Mouse (Mus musculus) fibroblast of lung, adult 2 months (primary cell): Measurements from ENCODE around the gene Ncbp1.
"Not testable (repeated sequence)": the region's sequence is repeated elsewhere in the genome, so short reads cannot be mapped to it uniquely, and the experiment has no call there.

Experiments
- DNase-seq: peaks from one replicate; pipeline ENCODE4 v3.0.0-alpha.2; 2011; ENCODE audit warnings: low read depth

Gene Ncbp1

DNA sequence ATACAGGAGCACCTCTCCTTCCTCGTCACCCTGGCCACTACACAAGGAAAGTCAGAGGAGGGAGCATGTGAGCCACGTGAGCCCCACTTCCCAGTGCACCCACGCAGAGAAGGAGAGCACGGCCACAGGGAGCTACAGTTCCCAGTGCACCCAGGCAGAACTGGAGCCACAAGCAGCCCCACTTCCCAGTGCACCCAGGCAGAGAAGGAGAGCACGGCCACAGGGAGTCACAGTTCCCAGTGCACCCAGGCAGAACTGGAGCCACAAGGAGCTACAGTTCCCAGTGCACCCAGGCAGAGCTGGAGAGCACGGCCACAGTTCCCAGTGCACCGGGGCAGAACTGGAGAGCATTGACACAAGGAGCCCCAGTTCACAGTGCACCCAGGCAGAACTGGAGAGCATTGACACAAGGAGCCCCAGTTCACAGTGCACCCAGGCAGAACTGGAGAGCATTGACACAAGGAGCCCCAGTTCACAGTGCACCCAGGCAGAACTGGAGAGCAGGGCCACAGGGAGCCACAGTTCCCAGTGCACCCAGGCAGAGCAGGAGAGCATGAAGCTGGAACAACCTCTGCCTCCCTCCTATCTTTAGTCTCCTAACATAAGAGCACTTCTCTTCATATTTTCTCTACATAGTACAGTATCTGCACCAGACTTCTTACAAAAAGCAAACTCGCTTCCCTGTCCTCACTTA is 9.0 kb upstream of the Ncbp1 start:
- no peak for DNase-seq

DNA sequence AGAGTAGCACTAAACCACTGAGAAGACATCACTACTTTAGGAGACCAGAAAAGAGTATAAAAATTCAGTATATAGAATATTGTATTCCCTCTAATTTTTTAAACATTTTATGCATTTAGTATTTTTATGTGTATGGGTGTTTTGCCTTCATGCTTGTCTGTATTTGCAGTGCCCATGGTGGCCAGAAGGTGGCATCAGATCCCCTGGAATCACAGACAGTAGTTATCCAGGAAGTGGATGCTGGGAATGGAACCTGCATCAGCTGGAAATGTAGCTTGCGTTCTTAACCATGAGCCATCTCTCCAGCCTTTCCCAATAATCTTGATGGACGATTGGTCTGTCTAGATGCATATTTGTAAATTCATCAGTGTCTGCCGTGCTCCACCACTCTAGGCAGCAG is 8.2 kb upstream of the Ncbp1 start:
- peak; percentile 27 for DNase-seq

DNA sequence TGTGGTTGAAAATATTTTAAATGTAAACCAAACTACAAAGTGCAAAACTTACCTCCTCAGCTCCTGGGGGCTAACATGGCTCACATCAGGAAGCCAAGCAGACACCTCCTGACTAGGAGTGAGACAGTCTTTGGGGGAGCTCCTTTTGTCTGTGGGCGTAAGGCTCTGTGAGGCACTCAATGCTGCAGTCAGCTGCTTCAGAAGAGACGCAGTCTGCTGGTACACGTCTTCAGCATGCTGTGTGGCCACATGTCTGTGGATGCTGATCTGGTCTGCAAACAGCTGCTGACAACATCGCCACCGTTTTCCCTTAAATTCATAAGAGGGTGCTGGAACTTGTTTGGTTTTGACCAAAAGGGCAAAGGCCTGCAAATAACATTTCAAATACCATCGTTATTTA is 6.6 kb upstream of the Ncbp1 start:
- DNase-seq = no peak

DNA sequence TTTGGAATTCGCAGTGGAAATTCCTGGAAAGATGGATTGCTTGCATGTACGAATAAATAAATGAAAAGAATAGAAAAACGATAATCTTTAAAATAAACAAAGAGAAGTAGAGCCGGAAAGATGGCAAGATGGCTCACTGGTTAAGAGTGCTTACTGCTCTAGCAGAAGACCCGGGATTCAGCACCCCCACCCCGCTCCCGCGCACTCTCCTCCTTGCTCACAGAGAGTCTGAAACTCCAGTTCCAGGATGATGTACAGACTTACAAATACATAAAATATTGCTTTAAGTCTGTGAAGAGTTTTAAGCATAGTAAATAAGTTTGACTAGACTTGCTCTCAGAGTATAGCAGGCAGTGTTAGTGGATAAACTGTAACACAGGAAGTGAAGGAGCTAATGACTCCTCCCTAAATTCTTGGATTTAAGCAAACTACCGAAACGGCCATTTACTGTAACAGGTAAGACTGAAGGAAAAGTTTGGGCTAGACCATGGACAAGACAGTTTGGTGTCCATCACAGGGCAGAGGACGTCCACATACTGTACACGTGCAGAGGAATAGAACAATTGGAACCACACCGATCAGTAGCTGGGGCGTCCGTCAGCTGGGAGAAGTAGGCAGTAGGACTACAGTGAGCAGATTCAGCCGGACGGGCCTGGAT is 655 bp upstream of the Ncbp1 start:
- DNase-seq = peak; percentile 25

DNA sequence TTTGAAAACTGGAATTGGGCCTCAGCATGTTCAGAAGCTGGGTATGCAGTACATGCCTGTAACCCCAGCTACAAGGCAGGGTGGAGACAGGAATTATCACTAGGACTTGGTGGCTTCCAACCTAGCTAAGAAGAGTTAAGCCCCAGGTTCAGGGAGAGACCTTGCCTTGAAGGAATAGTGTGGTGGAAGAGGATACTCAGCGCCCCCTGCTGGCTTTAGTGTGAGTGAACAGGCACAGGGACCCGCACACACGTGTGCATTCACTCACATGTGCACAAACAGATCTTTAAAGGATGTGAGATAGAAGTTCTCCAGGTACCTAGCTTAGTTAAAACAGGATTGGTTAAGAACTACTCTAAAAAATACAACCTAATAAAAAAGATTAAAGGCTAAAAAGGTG is 5.9 kb downstream of the Ncbp1 start:
- no peak for DNase-seq

DNA sequence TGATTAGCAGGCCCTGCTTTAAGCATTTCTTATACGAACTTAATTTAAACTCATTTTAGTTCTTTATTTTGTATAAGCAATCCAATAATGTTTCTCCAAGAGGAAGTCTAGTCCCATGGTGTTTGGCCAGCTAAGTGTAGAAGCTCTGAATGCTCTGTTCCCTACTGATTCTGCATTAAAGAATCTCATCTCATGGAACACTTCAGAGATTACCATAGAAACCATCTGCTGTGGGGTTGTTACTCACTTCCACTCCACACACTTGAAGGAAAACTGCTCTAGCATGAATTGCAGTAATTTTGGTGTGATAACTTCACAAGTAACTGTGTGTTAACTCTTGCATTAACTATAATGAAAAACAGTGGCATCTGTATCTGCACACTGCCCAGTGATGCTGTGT is 8.5 kb downstream of the Ncbp1 start:
- no peak for DNase-seq

DNA sequence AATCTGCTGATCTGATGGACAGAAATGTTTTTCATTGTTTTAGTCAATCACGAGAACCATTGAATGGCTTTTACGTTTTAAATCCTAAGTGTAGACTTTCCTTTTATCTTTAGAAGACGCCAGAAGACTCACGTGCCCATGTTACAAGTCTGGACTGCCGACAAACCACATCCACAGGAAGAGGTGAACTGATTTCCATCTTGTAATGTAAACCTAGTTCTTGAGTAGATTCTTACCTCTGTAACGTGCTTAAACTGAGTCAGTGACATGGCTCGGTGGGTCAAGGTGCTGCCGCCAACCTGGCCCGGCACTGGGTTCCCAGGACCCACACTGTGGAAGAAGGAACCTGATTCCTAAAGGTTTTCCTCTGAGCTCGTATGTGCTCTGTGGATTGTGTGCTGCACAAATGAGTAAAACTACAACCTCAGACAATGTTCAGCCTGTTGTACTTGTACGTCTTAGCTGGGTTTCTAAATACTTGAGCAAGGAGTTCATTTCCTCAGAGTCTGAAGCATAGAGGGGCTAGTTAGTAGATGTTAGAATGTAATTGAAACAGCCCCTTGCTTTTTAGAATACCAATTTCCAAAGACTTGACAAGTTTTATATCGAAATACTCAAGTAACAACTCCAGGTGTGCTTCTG is 13.6 kb downstream of the Ncbp1 start:
- DNase-seq = no peak

DNA sequence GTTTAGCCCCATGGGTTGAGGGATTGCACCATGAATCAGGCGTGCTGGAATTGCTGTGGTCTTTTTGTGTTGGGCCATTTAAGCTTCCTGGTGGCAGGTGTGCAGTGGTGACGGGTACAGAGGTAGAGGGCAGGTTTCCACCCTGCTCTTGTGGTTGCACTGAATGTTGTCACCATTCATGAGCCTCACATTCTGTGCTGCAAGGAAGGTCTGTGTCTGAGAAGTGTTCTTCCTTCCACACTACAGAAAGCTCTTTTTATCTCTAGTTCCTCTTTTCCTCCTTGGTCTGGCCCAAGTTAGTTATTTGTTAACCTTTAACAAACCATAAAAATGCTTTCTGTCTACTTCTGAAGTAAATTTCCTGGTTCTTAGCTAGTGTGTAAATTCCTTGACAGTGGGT is 25.6 kb downstream of the Ncbp1 start:
- no peak for DNase-seq

DNA sequence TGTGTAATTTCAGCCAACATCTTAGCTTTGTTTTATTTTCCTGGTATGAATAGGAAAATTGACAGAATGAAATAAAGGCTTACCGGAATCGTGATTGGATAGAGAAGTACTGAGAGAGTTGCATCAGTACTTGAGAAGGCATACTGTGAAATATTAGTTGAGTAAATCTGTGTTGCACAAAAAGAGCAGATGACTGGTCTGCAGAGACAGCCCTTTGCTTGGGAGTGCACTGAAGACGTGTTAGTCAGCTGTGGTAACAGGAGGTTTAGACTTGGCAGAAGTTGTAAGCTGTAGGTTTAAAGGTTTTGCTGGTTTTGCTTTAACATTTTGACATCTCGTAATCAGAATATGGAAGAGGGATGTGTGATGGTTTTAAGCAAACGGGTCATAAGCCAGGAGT is 27.4 kb downstream of the Ncbp1 start:
- DNase-seq = no peak

DNA sequence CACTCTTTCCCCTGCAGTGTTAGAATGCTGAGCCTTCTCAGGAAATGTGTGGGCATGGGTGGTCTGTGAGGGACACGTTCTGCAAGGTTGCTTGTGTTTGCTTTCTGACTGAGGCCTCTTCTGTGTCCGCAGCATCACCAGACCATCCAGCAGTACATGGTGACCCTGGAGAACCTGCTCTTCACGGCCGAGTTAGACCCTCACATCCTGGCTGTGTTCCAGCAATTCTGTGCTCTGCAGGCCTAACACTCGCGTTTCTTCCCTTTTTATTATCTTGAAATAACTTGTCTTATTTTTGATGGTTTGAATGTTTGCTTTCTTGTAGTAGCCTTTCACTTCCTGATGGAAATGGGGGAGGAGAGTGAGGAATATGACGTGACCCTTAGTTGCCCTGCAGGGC is 33.3 kb downstream of the Ncbp1 start:
- no peak for DNase-seq

DNA sequence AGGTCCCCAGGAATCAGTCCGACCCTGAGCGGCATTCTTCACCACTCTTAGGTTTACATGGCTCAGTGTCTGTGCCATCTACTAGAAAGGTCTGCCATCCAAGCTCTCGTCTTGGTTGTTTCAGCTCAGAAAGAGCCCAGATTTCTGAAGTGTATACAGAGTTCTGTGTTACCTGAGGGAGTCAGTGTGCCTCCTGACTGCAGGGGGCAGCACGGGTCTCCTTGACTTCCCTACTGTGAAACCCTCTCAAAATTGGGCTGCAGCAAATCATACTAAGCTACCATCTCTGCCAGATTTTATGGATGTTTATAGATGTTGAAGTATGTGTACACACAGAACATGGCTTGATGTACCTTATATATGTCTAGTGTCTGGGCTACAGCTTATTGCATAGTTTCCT is 37.9 kb downstream of the Ncbp1 start:
- no peak for DNase-seq

DNA sequence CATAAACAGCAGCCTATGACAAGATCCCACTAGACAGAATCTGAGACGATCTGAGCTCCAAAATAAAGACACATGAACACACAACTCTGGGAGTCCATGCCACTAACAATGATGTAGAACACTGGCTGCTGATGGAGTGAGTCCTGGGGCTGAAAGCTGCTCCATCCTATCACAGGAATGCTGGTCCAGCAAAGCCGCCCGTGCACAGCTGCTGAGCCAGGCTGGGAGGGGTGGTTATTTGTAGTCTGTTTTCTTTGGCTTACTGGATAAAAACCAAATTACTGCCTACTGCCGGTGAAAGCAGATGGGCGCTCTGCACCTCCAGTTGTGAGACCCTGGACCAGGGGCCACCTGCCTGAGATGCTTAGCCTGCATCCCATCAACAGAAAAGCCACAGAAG is 38.6 kb downstream of the Ncbp1 start:
- DNase-seq = no peak

DNA sequence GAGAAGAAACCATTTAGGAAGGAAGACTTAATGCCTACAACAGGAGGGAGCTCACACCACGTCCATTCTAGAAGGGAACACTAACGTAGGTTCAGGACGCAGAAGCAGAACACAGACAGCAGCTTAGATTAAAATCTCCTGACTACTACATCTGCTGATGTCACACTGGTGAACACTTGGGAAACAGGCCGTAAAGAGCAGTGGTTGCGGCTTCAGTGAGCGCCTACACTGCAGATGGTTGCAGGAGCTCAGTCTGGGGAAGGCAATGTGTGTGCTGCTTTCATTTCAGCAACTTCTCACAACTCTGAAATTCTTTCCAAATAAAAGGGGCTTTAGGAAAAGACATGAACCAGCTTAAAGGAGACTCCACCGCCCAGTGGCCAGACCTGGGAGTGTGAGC is 39.1 kb downstream of the Ncbp1 start:
- DNase-seq = no peak

DNA sequence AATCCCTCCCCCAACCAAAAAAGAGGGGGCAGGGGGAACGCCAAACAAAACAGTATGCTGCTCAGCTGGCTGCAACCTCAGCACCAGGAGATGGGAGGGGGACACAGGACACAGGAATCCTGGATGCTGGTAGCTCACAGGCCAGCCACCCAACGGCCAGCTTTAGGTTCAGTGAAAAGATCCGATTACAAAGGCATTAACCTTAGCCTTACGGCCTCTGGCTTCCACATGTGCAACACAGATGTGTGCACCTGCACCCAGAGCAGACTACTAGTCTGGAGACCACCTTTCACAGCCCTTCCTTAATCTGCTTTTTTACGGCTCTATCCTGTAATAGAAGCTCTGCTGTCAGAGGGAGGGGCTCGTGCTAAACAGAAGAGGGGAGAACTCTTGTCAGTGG is 42.8 kb downstream of the Ncbp1 start:
- no peak for DNase-seq

DNA sequence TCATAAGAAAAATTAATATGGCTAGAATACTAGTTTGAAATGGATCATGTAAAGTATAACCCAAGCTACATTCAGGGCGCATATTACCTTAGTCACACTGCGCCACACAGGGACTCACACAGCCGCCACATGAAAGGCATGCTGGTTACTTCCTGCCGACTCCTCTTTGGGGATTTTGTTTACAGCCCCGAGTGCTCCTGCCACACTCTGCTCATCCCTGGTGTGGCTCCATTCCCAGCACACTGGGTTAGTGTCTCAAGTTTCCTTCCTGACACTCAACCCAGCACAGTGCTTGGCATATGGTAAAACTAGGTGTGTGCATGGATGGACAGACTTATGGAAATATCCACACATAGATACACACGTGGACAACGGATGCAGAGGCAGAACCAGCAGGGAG is 43.8 kb downstream of the Ncbp1 start:
- DNase-seq = no peak

DNA sequence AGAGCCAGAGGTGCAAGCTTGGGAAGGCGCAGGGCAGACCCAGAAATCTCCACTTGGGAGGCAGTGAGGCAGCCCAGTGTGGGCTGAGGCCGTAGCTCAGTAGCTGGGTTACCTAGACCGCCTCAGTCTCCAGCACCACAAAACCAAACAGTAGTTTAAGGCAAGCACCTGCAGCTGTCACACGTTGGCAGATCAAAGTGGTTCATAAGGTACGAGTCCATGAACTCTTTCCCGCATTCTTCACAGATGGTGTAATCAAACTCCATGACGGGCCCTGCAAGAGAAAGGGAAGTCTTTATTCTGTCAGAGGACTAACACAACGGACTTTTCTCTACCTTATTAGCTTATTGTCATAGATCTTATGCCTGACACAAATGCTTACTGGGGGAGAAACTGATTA is 47.0 kb downstream of the Ncbp1 start:
- DNase-seq = no peak

DNA sequence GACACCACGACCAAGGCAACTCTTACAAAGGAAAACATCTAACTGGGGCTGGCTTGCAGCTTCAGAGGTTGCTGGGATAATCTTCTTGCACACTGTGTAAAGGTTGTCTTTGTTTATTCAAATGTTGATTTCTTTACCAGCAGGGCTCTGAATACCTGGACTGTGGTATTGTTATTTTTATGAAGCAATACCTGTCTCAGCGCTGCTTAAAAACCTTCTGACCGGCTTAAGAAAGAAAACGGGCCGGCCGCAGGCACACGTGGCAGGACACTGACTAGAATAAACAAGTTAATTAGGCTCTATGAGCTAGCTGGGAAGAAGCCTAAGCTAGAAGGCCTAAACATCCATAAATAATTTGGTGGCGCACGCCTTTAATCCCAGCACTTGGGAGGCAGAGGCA is 47.5 kb downstream of the Ncbp1 start:
- DNase-seq = no peak

DNA sequence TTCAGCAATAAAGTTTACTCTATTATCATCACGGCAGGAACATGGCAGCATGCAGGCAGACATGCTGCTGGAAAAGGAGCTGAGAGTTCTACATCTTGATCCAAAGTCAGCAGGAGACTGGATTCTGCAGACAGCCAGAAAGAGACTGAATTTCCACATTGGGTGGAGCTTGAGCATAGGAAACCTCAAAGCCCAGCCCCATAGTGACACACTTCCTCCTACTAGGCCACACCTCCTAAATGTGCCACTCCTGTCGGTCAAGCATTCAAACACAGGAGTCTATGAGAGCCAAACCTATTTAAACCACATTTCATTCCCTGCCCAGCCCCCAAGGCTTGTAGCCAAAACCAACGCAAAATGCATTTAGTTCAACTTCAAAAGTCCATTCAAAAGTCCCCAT is 48.1 kb downstream of the Ncbp1 start:
- no peak for DNase-seq

DNA sequence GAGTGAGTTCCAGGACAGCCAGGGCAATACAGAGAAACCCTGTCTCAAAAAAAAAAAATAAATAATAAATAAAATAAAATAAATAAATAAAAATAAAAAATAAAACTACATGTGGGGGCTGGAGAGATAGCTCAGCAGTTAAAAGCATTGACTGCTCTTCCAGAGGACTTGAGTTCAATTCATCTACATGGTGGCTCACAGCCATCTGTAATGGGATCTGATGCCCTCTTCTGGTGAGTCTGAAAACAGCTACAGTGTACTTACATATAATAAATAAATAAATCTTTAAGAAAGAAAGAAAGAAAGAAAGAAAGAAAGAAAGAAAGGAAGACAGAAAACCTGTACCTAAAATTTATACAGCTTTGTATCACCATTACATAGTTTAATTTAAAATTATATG is 53.6 kb downstream of the Ncbp1 start:
- DNase-seq = not testable (repeated sequence)

DNA sequence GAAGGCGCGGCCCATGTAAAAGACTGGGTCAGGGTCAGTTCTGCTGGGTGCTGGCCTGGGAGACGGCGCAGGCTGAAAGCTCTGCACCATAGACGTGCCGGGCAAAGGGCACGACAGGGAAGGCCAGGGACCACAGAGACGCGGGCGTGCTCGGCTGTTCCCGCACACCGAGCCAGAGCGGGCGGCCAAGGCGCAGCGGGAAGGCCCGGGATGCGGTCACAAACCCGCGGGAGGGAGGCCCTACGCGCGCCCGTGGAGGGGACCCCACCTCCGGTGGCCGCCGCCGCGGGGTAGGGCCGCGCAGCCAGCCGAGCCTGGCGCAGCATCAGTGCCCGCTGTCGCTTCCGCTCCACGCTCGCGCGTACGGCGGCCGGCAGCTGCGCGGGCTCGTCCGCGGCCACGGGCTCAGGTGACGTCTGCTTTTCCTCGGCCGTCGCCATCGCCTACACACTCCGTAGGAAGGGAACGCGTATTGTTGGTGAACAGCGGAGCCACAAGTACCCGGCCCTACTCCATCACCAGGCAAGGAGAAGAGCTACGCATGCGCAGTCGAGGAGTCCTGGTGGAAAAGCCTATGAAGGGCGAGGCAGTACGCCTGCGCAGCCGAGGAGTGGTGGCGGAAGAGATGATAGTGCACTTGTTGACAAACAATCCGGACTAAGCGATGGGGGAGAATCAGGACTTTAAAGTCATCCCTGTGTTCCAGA is 57.5 kb downstream of the Ncbp1 start, which contains the start of gene Xpa:
Gene Xpa (minus strand): TSS at position 531 of the 707 bp plus-strand sequence.
- peak; percentile 83 for DNase-seq

DNA sequence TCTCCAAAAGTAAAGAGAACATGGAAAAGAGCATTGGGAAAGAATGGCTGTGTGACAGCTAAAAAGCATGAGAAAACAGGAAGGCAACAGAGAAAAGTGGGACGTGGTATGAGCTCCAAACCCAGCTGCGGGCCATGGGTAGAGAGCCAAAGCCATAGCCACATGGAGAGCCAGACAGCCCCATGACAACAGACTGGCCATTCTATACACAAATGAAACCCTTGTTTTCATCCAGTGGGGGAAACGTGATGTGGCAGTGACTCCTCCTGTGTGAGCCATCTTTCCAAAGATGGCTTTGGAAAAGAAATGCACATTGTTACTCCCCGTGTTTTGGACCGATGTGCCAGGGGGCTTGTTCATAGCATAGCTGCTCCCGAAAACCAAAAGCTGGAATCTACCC is 58.1 kb downstream of the Ncbp1 start:
- DNase-seq = no peak

DNA sequence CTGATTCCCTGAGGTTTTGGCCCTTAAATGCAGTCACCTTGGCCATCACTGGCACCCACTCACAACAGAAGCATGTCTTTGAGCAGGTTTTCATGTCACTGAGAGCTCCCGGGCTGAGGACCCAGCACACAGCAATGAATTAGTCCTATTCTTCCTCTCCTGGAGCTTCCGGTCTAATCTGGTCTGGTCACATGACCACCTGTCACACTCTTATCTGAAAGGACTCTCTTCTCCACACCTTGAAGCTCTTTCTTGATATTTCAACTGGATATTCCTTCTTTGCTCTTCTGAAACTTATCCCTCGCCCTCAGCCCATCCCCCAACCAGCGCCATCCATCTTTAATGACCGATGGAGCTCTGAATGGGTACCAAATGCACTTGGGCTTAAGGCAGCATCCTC is 59.7 kb downstream of the Ncbp1 start:
- no peak for DNase-seq
